Mouse (Mus musculus) embryonic facial prominence, embryonic 12.5 days (tissue): ENCODE data around the gene Olfr688. TPM values are rescaled to one million over a fixed set of nuclear protein-coding genes. Genes with fewer than 3 reads are reported as not detected.

Experiments
- ATAC-seq: fragments of 200-750 bp; cut with Nextera tagmentation; 2 replicates; pipeline ENCODE4 v1.8.0; 2017; ENCODE audit not compliant: insufficient number of reproducible peaks, insufficient read depth, low FRiP score, low TSS enrichment
- H3K27ac ChIP-seq: fragments of 300-500 bp; sonication (generic); 2 replicates; pipeline ENCODE4 v1.5.1; 2016; ENCODE audit warnings: mild to moderate bottlenecking
- H3K27me3 ChIP-seq: fragments of 300-500 bp; sonication (generic); 2 replicates; pipeline ENCODE4 v1.6.1; 2016; ENCODE audit warnings: mild to moderate bottlenecking, moderate library complexity
- H3K36me3 ChIP-seq: fragments of 300-500 bp; sonication (generic); 2 replicates; pipeline ENCODE4 v1.6.1; 2016; ENCODE audit warnings: mild to moderate bottlenecking
- H3K4me1 ChIP-seq: fragments of 300-500 bp; sonication (generic); 2 replicates; pipeline ENCODE4 v1.6.1; 2016
- H3K4me2 ChIP-seq: fragments of 300-500 bp; sonication (generic); replicated peaks from 2 replicates; pipeline ENCODE4 v1.6.1; 2016; ENCODE audit warnings: mild to moderate bottlenecking, moderate library complexity
- H3K4me3 ChIP-seq: fragments of 300-500 bp; sonication (generic); 2 replicates; pipeline ENCODE4 v1.5.1; 2016; ENCODE audit warnings: mild to moderate bottlenecking
- H3K9ac ChIP-seq: fragments of 300-500 bp; sonication (generic); 2 replicates; pipeline ENCODE4 v1.6.1; 2016; ENCODE audit warnings: mild to moderate bottlenecking, moderate library complexity
- H3K9me3 ChIP-seq: fragments of 300-500 bp; sonication (generic); 2 replicates; pipeline ENCODE4 v1.6.1; 2016; ENCODE audit warnings: mild to moderate bottlenecking, moderate library complexity
- WGBS: fragments of 180-500 bp; shearing (Covaris S2); methylation state at CpG from one replicate; pipeline ENCODE4 v1.1.7; 2016; 5-methylcytosine and 5-hydroxymethylcytosine counted together
- polyA plus RNA-seq: library from polyadenylated mRNA; unstranded; fragments of >200 nt; fragmentation: Nextera tagmentation; extraction: Ambion mirVana; gene quantifications from 2 replicates; pipeline ENCODE4 v1.2.1, GENCODE M21; 2016

Olfr688 gene
- not detected in 2 replicates for polyA plus RNA-seq

- no peak within 1 kb of the TSS for H3K9ac ChIP-seq
- 71% methylated on average over 6 of the region's 6 CpGs for WGBS
- H3K4me2 ChIP-seq, result no peak within 1 kb of the TSS
Measured at GRCm38 (mm10) chr7:105287795-105288194, at the start of gene Olfr688. Gene Olfr688, plus strand, starts transcription at chr7:105288095.

DNA sequence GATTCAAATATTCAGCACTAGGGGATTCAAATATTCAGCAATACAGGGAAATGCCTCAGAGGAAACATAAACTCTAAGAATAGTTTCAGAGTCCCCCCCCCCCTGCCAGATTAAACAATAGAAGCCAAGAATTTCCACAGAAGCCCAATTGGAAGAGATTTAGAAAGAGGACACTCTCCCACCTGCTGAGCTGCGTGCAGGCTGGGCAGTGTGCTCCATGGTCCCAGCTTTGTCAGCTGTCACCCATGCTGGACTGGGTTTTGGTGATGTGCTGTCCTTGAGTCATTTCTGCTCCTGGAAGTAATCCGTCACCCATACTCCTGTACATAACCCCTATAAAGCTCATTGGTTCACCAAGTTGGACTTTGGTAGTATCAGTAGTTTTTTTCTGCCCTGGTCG lies 40.2 kb upstream of the Olfr688 start:
- WGBS, result 82% methylated on average over 3 of the region's 3 CpGs
- H3K9ac ChIP-seq, result no peak overlapping the region
- H3K4me3 ChIP-seq, result no peak overlapping the region
- no peaks in the 10 kb centered on the region for H3K4me1 ChIP-seq
- H3K27ac ChIP-seq, result no peak overlapping the region
- H3K4me2 ChIP-seq, result no peak overlapping the region
- ATAC-seq, result no peak
- H3K27me3 ChIP-seq, result no peaks in the 10 kb centered on the region
- H3K36me3 ChIP-seq, result no peaks in the 10 kb centered on the region
- H3K9me3 ChIP-seq, result no peaks in the 10 kb centered on the region

More at GRCm38 (mm10) chr7:105287795-105288194, at the start of gene Olfr688:
- H3K27me3 ChIP-seq, result no peaks in the 10 kb centered on the region
- no peaks in the 10 kb centered on the region for H3K9me3 ChIP-seq
- H3K27ac ChIP-seq, result no peak within 1 kb of the TSS
- no peak for ATAC-seq
- no peaks in the 10 kb centered on the region for H3K4me1 ChIP-seq
- no peaks in the 10 kb centered on the region for H3K36me3 ChIP-seq
- no peak within 1 kb of the TSS for H3K4me3 ChIP-seq

GRCm38 (mm10) chr7:105248197-105248596 lies 39.7 kb upstream of the Olfr688 start:
- Histone ChIP-seq H3K4me2 (no peak overlapping the region), H3K4me1 (no peaks in the 10 kb centered on the region), H3K27ac (no peak overlapping the region), H3K4me3 (no peak overlapping the region), H3K36me3 (no peaks in the 10 kb centered on the region), H3K9me3 (no peaks in the 10 kb centered on the region), H3K27me3 (no peaks in the 10 kb centered on the region), H3K9ac (no peak overlapping the region)
- 67% methylated on average over 1 of the region's 1 CpGs for WGBS
- ATAC-seq, result no peak

GRCm38 (mm10) chr7:105256656-105257055 lies 31.2 kb upstream of the Olfr688 start:
- Histone ChIP-seq H3K9ac (no peak overlapping the region), H3K27me3 (no peaks in the 10 kb centered on the region), H3K4me1 (no peaks in the 10 kb centered on the region), H3K9me3 (no peaks in the 10 kb centered on the region), H3K36me3 (no peaks in the 10 kb centered on the region), H3K4me2 (no peak overlapping the region), H3K27ac (no peak overlapping the region), H3K4me3 (no peak overlapping the region)
- ATAC-seq, result no peak
- 70% methylated on average over 5 of the region's 5 CpGs for WGBS

- H3K36me3 ChIP-seq, result no peaks in the 10 kb centered on the region
- H3K27ac ChIP-seq, result no peak overlapping the region
- no peak overlapping the region for H3K9ac ChIP-seq
- H3K4me1 ChIP-seq, result no peaks in the 10 kb centered on the region
- no peak overlapping the region for H3K4me3 ChIP-seq
- H3K9me3 ChIP-seq, result no peaks in the 10 kb centered on the region
- ATAC-seq, result no peak
- 74% methylated on average over 7 of the region's 7 CpGs for WGBS
- H3K4me2 ChIP-seq, result no peak overlapping the region
- H3K27me3 ChIP-seq, result no peaks in the 10 kb centered on the region
Measured at GRCm38 (mm10) chr7:105272426-105272825, 15.5 kb upstream of the Olfr688 start.

DNA sequence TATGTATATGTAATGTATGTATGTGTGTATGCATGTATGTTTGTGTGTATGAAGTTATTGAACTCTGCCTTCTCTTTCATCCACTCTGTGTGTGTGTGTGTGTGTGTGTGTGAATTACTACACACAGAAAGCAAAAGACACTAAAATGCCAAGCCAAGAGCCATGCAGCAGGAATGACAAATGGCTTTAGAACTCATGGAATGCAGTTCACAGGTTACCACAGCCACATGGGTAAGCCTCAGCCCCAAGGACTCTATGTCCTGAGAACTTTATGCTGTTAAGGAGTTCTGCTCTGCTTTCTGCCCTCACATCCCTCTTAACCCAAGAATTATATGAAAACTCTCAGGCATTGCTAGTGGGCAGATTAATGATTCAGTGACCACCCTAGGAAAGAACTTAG lies 2.2 kb downstream of the Olfr688 start:
- H3K4me2 ChIP-seq, result no peak overlapping the region
- no peaks in the 10 kb centered on the region for H3K27me3 ChIP-seq
- no peak overlapping the region for H3K4me3 ChIP-seq
- H3K9me3 ChIP-seq, result no peaks in the 10 kb centered on the region
- H3K36me3 ChIP-seq, result no peaks in the 10 kb centered on the region
- no peak for ATAC-seq
- H3K9ac ChIP-seq, result no peak overlapping the region
- no peaks in the 10 kb centered on the region for H3K4me1 ChIP-seq
- no peak overlapping the region for H3K27ac ChIP-seq

GRCm38 (mm10) chr7:105310865-105311264 lies 23.0 kb downstream of the Olfr688 start, which contains the start of gene Olfr689:
Gene Olfr689, plus strand, starts transcription at chr7:105311165.
- Histone ChIP-seq H3K9me3 (no peaks in the 10 kb centered on the region), H3K4me3 (no peak within 1 kb of the TSS), H3K9ac (no peak within 1 kb of the TSS), H3K36me3 (no peaks in the 10 kb centered on the region), H3K27ac (no peak within 1 kb of the TSS), H3K4me1 (no peaks in the 10 kb centered on the region), H3K27me3 (no peaks in the 10 kb centered on the region), H3K4me2 (no peak within 1 kb of the TSS)
- ATAC-seq, result no peak
- WGBS, result 65% methylated on average over 1 of the region's 1 CpGs

- no peak for ATAC-seq
- H3K9me3 ChIP-seq, result no peaks in the 10 kb centered on the region
- no peak overlapping the region for H3K9ac ChIP-seq
- no peaks in the 10 kb centered on the region for H3K27me3 ChIP-seq
- H3K4me1 ChIP-seq, result no peaks in the 10 kb centered on the region
- no peaks in the 10 kb centered on the region for H3K36me3 ChIP-seq
- no peak overlapping the region for H3K4me2 ChIP-seq
- 77% methylated on average over 2 of the region's 2 CpGs for WGBS
- H3K4me3 ChIP-seq, result no peak overlapping the region
- H3K27ac ChIP-seq, result no peak overlapping the region
Measured at GRCm38 (mm10) chr7:105325302-105325701, 37.4 kb downstream of the Olfr688 start.

DNA sequence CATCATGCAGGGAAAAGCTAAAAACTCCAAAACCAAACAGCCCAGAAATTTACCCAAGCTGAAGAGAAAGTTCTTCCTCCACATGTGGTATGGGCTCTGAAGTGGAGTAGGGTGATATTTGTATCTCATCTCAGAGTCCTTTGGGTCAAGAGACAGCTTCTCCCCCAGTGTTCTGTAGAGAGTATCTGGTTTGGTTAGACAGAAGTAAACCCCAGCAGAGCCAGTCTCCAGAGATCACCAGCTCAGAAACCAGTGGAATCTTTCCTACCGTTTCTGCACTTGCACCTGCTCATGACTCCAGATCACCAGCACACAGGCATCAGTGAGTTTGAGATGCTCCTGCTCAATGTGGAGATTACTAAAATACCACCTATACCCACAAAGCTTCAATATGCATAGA lies 46.1 kb downstream of the Olfr688 start, which contains the start of gene Olfr690:
Gene Olfr690, minus strand, starts transcription at position 101 of the 400 bp plus-strand sequence.
- no peaks in the 10 kb centered on the region for H3K4me1 ChIP-seq
- H3K27ac ChIP-seq, result no peak within 1 kb of the TSS
- no peaks in the 10 kb centered on the region for H3K9me3 ChIP-seq
- no peak within 1 kb of the TSS for H3K4me2 ChIP-seq
- 62% methylated on average over 1 of the region's 1 CpGs for WGBS
- H3K4me3 ChIP-seq, result no peak within 1 kb of the TSS
- no peak for ATAC-seq
- no peak within 1 kb of the TSS for H3K9ac ChIP-seq
- H3K27me3 ChIP-seq, result no peaks in the 10 kb centered on the region
- H3K36me3 ChIP-seq, result no peaks in the 10 kb centered on the region

Other genes with a start within 250 kb of the Olfr688 start
- gene Olfr677, start 236.7 kb upstream of the Olfr688 start, polyA plus RNA-seq, result not detected in 2 replicates
- not detected in 2 replicates for gene Olfr678, start 223.6 kb upstream of the Olfr688 start, polyA plus RNA-seq
- not detected in 2 replicates for gene Olfr679, start 206.9 kb upstream of the Olfr688 start, polyA plus RNA-seq
- gene Olfr680-ps1, start 195.3 kb upstream of the Olfr688 start, polyA plus RNA-seq, result not detected in 2 replicates
- not detected in 2 replicates for gene Olfr681, start 171.3 kb upstream of the Olfr688 start, polyA plus RNA-seq
- not detected in 2 replicates for gene Olfr683, start 141.1 kb upstream of the Olfr688 start, polyA plus RNA-seq
- not detected in 2 replicates for gene Olfr684, start 124.4 kb upstream of the Olfr688 start, polyA plus RNA-seq
- not detected in 2 replicates for gene Olfr685, start 102.1 kb upstream of the Olfr688 start, polyA plus RNA-seq
- not detected in 2 replicates for gene Olfr686, start 80.6 kb upstream of the Olfr688 start, polyA plus RNA-seq
- gene Olfr689, start 23.1 kb downstream of the Olfr688 start, polyA plus RNA-seq, result not detected in 2 replicates
- not detected in 2 replicates for gene Olfr690, start 46.0 kb downstream of the Olfr688 start, polyA plus RNA-seq
- not detected in 2 replicates for gene Olfr691, start 54.2 kb downstream of the Olfr688 start, polyA plus RNA-seq
- not detected in 2 replicates for gene Olfr692, start 80.1 kb downstream of the Olfr688 start, polyA plus RNA-seq
- gene Gm5901, start 86.9 kb downstream of the Olfr688 start, polyA plus RNA-seq, result not detected in 2 replicates
- gene Fam160a2, start 112.0 kb downstream of the Olfr688 start, polyA plus RNA-seq, result 46.1 and 47.6 TPM in 2 replicates
- 0.08 TPM in 1 of 2 replicates, not detected in the other for gene Cnga4, start 116.5 kb downstream of the Olfr688 start, polyA plus RNA-seq
- gene Cckbr, start 137.6 kb downstream of the Olfr688 start, polyA plus RNA-seq, result 0.31 and 0.47 TPM in 2 replicates
- gene Cavin3, start 194.2 kb downstream of the Olfr688 start, polyA plus RNA-seq, result 36.7 and 40.0 TPM in 2 replicates